8 mouse cellular contexts compared by ENCODE assay signal in the genomic region with DNA sequence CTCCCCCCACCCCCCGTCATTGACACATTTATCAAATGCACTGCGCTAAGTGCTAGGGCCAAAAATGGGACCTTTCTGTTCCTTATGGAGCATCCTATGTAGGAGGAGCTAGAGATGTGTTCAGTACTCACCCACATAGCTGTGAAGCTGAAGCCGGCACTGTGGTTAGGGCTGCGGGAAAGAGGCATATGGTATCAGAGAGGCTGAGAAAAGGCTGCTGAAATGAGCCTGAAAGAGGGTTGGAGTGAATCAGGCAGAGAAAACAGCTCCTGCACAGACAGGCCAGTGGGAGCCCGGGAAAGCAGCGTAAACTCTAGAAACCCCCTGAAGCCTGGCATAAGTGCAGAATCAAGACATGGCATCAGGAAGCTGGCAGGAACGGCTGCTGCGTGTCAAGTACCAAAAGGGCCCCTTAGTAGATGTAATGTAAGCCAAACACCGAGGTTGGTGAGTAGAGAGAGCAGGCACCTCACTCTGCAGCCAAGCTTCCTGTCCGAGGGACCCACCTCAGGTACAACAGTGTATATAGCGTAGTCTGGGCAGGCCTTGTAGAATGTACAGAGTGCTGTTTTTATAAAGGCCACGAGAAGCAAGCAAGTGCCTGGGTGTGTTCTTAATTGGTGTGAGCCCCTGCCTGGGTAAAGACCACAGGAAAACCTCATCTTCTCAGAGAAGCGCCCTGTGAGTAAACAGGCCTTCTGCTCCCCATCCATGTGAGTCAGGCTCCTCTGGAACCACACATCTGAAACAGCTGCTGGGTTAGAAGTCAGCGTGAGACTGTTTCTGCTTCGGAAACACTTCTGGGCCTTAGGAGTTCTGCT. TPM values are rescaled to one million over a fixed set of nuclear protein-coding genes. Genes with fewer than 3 reads are reported as not detected.
DNase-seq lines count a peak whose midpoint lies in the region; ATAC-seq lines count a peak whose summit lies in the region.

No protein-coding gene starts in this region.

- peak; percentile 21 to 36 for DNase-seq in cerebellum, postnatal 10 days
- DNase-seq in cerebellum, postnatal 4 days (ENCODE audit: low spot score in 2 of 2) = no peak
- DNase-seq in thymus, postnatal 0 days (ENCODE audit: low spot score) = peak; percentile 43
- no peak for DNase-seq in thymus, postnatal 10 days (ENCODE audit: low spot score in 2 of 2)
- DNase-seq in embryo, embryonic 9.5 days (ENCODE audit: extremely low spot score) = no peak
- DNase-seq in cerebellum, adult 8-10 months = no peak

- H3K9ac ChIP-seq in limb, embryonic 15.5 days = no peak overlapping the region
- no peak overlapping the region for H3K9ac ChIP-seq in intestine, embryonic 16.5 days (ENCODE audit: low read depth, low read length)

- peaks cover 14% of the 10 kb centered on the region; the same call in 1 of the 2 replicates for H3K4me1 ChIP-seq in limb, embryonic 15.5 days
- peaks cover 8% of the 10 kb centered on the region for H3K4me1 ChIP-seq in intestine, embryonic 16.5 days (ENCODE audit: control insufficient read depth, insufficient read depth, low read length)

- no peaks in the 10 kb centered on the region for H3K27me3 ChIP-seq in limb, embryonic 15.5 days
- H3K27me3 ChIP-seq in intestine, embryonic 16.5 days (replicated peaks; ENCODE audit: control insufficient read depth, insufficient read depth, low read length) = no peaks in the 10 kb centered on the region

- 61% methylated on average over 15 of the region's 15 CpGs for WGBS in limb, embryonic 15.5 days
- 64% methylated on average over 15 of the region's 15 CpGs for WGBS in intestine, embryonic 16.5 days

- H3K27ac ChIP-seq in limb, embryonic 15.5 days = peak overlapping the region; percentile 19
- no peak overlapping the region for H3K27ac ChIP-seq in intestine, embryonic 16.5 days (ENCODE audit: low read length)

- H3K9me3 ChIP-seq in limb, embryonic 15.5 days = no peaks in the 10 kb centered on the region
- no peaks in the 10 kb centered on the region for H3K9me3 ChIP-seq in intestine, embryonic 16.5 days (ENCODE audit: control insufficient read depth, low read length)

- H3K4me2 ChIP-seq in limb, embryonic 15.5 days = no peak overlapping the region
- no peak overlapping the region for H3K4me2 ChIP-seq in intestine, embryonic 16.5 days (ENCODE audit: low read depth, low read length)

- peaks cover 4% of the 10 kb centered on the region; the same call in 1 of the 2 replicates for H3K36me3 ChIP-seq in limb, embryonic 15.5 days
- no peaks in the 10 kb centered on the region for H3K36me3 ChIP-seq in intestine, embryonic 16.5 days (ENCODE audit: control insufficient read depth, insufficient read depth, low read length)

- ATAC-seq in limb, embryonic 15.5 days (ENCODE audit: insufficient number of reproducible peaks, low FRiP score, low TSS enrichment, low read depth) = no peak
- ATAC-seq in intestine, embryonic 16.5 days = no peak

- H3K4me3 ChIP-seq in limb, embryonic 15.5 days = no peak overlapping the region
- no peak overlapping the region for H3K4me3 ChIP-seq in intestine, embryonic 16.5 days (ENCODE audit: low read length)

RNA-seq across cellular contexts. Expression of a gene that starts 10.9 kb away (rescaled TPM):
- polyA plus RNA-seq in thymus, postnatal 0 days (2015; fragmentation: Nextera tagmentation; extraction: Ambion mirVana) = 105 and 112 TPM in 2 replicates
- 85.2 and 108 TPM in 2 replicates for polyA plus RNA-seq in limb, embryonic 15.5 days (2015; fragmentation: Nextera tagmentation; extraction: Ambion mirVana)
- 76.4 TPM in 2 replicates for polyA plus RNA-seq in intestine, embryonic 16.5 days (2015; fragmentation: Nextera tagmentation; extraction: Ambion mirVana)

RNA-seq across cellular contexts. Expression of a gene that starts 16.0 kb away (rescaled TPM):
- polyA plus RNA-seq in thymus, postnatal 0 days (2015; fragmentation: Nextera tagmentation; extraction: Ambion mirVana) = 53.1 and 55.4 TPM in 2 replicates
- polyA plus RNA-seq in limb, embryonic 15.5 days (2015; fragmentation: Nextera tagmentation; extraction: Ambion mirVana) = 77.0 and 81.4 TPM in 2 replicates
- 50.0 and 53.7 TPM in 2 replicates for polyA plus RNA-seq in intestine, embryonic 16.5 days (2015; fragmentation: Nextera tagmentation; extraction: Ambion mirVana)

RNA-seq across cellular contexts. Expression of a gene that starts 31.1 kb away (rescaled TPM):
- polyA plus RNA-seq in thymus, postnatal 0 days (2015; fragmentation: Nextera tagmentation; extraction: Ambion mirVana) = 0.13 and 0.18 TPM in 2 replicates
- polyA plus RNA-seq in limb, embryonic 15.5 days (2015; fragmentation: Nextera tagmentation; extraction: Ambion mirVana) = 7.2 and 17.3 TPM in 2 replicates
- 0.06 and 0.12 TPM in 2 replicates for polyA plus RNA-seq in intestine, embryonic 16.5 days (2015; fragmentation: Nextera tagmentation; extraction: Ambion mirVana)

RNA-seq across cellular contexts. Expression of a gene that starts 42.5 kb away (rescaled TPM):
- polyA plus RNA-seq in thymus, postnatal 0 days (2015; fragmentation: Nextera tagmentation; extraction: Ambion mirVana) = 43.9 and 50.8 TPM in 2 replicates
- 38.5 and 40.3 TPM in 2 replicates for polyA plus RNA-seq in limb, embryonic 15.5 days (2015; fragmentation: Nextera tagmentation; extraction: Ambion mirVana)
- polyA plus RNA-seq in intestine, embryonic 16.5 days (2015; fragmentation: Nextera tagmentation; extraction: Ambion mirVana) = 23.3 and 26.0 TPM in 2 replicates

Comparison
In these comparisons a context has a peak if more than half of its experiments do, and no peak if none do; other contexts are left out.
1. DNase-seq: peak in cerebellum, postnatal 10 days (2 of 2) and thymus, postnatal 0 days (single experiment); none in cerebellum, postnatal 4 days (0 of 2), thymus, postnatal 10 days (0 of 2), embryo, embryonic 9.5 days (single experiment) and cerebellum, adult 8-10 months (single experiment).